Mouse (Mus musculus): ENCODE results near the gene Apol7c.

DNA sequence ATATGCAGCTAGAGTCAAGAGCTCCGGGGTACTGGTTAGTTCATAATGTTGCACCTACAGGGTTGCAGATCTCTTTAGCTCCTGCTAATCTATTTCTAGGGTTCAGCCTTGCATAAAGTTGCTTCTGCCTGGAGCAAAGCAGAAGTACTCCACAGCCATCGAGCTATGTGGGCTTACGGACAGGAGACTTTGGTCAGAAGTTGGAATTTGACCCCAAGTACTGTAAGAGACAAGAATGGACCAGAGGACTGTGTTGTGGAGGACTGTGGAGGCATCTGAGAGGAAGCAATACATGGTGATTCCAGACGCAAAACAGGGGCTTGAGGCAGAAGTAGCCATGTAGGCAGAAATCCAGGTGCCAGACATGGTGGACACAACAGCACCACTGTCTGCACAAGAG, 46.2 kb upstream of the Apol7c start:
- no peak for TF ChIP-seq CTCF (IDR thresholded peaks at IDR 0.05; ENCODE audit: borderline replicate concordance, insufficient read depth, low read depth, low read length)
- TF ChIP-seq POLR2A (IDR thresholded peaks at IDR 0.05; ENCODE audit: borderline replicate concordance, insufficient read depth, low read length), result no peak

Measured in cerebellum, adult 2 months (tissue).